Mouse (Mus musculus): ENCODE results near the gene Asic5.

DNA sequence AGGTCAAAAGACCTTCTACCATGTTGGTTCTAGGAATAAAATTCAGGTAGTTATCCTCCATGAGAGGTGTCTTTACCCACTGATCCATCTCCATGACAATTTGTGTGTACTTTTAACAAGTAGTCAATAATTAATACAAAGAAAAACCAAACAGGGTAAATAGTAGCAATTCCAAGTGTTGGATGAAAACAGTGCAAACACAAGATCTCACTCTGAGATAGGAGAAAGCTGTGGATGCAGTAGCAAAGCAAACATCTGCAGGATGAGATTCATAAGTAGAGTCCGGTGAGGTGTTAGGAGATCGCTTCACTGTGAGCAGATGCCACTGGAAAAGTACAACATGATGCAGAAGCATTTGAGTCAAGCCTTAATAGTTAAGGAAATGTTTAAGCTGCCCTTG is 4.0 kb downstream of the Asic5 start:
- TF ChIP-seq MAFK (IDR thresholded peaks at IDR 0.05; ENCODE audit: insufficient read depth, low read depth, low read length): no peak
- TF ChIP-seq CHD2 (IDR thresholded peaks at IDR 0.05; ENCODE audit: low read depth, low read length): no peak
- TF ChIP-seq ZC3H11A (IDR thresholded peaks at IDR 0.05; ENCODE audit: borderline replicate concordance, low read depth, low read length): no peak
- no peak for TF ChIP-seq HCFC1 (IDR thresholded peaks at IDR 0.05; ENCODE audit: borderline replicate concordance, insufficient read depth, low read length)

All from ES-E14 (cell line).